Mouse (Mus musculus): ENCODE data around the gene Nmnat3.

- TF ChIP-seq CTCF (IDR thresholded peaks at IDR 0.05; ENCODE audit: control insufficient read depth, insufficient read depth, insufficient replicate concordance, low read depth, low read length) (no peak), POLR2A (IDR thresholded peaks at IDR 0.05; ENCODE audit: control insufficient read depth, low read depth, low read length) (no peak)
Measured at GRCm38 (mm10) chr9:98337881-98338769, 50.9 kb downstream of the Nmnat3 start.

All from testis, adult 2 months (tissue).